17 mouse cellular contexts compared by ENCODE assay signal in the genomic region with DNA sequence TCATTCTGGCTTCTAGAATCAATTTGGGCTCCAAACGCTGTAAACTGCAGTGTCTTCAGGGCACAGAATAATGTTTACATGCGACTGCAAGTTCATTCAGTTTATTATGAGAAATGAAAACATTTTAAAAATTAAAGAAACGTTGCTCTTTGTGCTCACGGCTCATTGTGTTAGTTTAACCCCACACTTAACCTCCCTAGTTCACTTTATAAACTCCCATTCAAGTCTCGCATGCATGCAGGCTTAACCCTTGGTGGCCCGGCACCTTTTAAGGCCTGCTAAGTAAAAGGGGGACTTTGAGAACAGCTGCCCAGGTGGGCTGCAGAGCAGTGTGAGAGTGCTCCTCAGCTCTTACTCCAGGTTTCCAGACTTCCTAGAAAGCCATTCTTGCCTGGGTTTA.
A peak's percentile ranks its signal among the peaks of the same experiment; 100 is the strongest.
DNase-seq lines count a peak whose midpoint lies in the region; ATAC-seq and TF ChIP-seq lines count a peak whose summit lies in the region.
"Had no signal": no experiment of that assay in that cellular context is flagged by ENCODE, and none has a peak within 500 bp of the region (broad histone marks: within the 10 kb centered on the region; RNA-seq: fewer than 3 reads in every experiment).

No protein-coding gene starts in this region.

- WGBS in kidney, embryonic 15.5 days: 17% methylated on average over 6 of the region's 6 CpGs
- 14% methylated on average over 6 of the region's 6 CpGs for WGBS in lung, embryonic 14.5 days
- 41% methylated on average over 6 of the region's 6 CpGs for WGBS in midbrain, postnatal 0 days

- no peak overlapping the region for H3K27ac ChIP-seq in kidney, embryonic 15.5 days
- H3K27ac ChIP-seq in lung, embryonic 14.5 days (ENCODE audit: low read depth): no peak overlapping the region
- no peak overlapping the region for H3K27ac ChIP-seq in midbrain, postnatal 0 days (ENCODE audit: low read depth, low read length)
- H3K27ac ChIP-seq: embryonic facial prominence, embryonic 13.5 days; forebrain, embryonic 12.5 days; hindbrain, embryonic 13.5 days had no signal

- H3K4me3 ChIP-seq in kidney, embryonic 15.5 days (replicated peaks): no peak overlapping the region
- no peak overlapping the region for H3K4me3 ChIP-seq in lung, embryonic 14.5 days (ENCODE audit: low read depth, low read length)
- H3K4me3 ChIP-seq in midbrain, postnatal 0 days (ENCODE audit: low read depth, low read length): no peak overlapping the region
- H3K4me3 ChIP-seq: embryonic facial prominence, embryonic 13.5 days; forebrain, embryonic 12.5 days; heart, embryonic 12.5 days; hindbrain, embryonic 13.5 days had no signal

- TF ChIP-seq CTCF in lung, embryonic 14.5 days (IDR thresholded peaks at IDR 0.05; ENCODE audit: low read depth): no peak
- TF ChIP-seq CTCF in midbrain, postnatal 0 days (IDR thresholded peaks at IDR 0.05): no peak

- peaks cover 30% of the 10 kb centered on the region for H3K4me1 ChIP-seq in kidney, embryonic 15.5 days
- H3K4me1 ChIP-seq in lung, embryonic 14.5 days (ENCODE audit: insufficient read depth): peaks cover 5% of the 10 kb centered on the region; the same call in 1 of the 2 replicates
- no peaks in the 10 kb centered on the region for H3K4me1 ChIP-seq in midbrain, postnatal 0 days (ENCODE audit: insufficient read depth, low read length)
- H3K4me1 ChIP-seq: heart, embryonic 12.5 days had no signal

- H3K27me3 ChIP-seq in kidney, embryonic 15.5 days: peaks cover 65% of the 10 kb centered on the region
- H3K27me3 ChIP-seq in lung, embryonic 14.5 days (ENCODE audit: insufficient read depth, low read length): peaks cover 14% of the 10 kb centered on the region
- no peaks in the 10 kb centered on the region for H3K27me3 ChIP-seq in midbrain, postnatal 0 days (ENCODE audit: insufficient read depth, low read length)

- peak; percentile 55 for DNase-seq in embryo, embryonic 10.5 days (ENCODE audit: low spot score)
- DNase-seq in embryo, embryonic 9.5 days (ENCODE audit: extremely low spot score): no peak
- no peak for DNase-seq in kidney, adult 8-10 months
- DNase-seq in lung, embryonic 14.5 days: peak; percentile 27
- DNase-seq in lung, postnatal 25 days (ENCODE audit: low spot score): no peak
- DNase-seq in midbrain, postnatal 0 days (ENCODE audit: low spot score): no peak
- DNase-seq: adrenal gland, postnatal 10 days; cerebellum, adult 11 months; cerebellum, adult 8-10 months; cerebellum, postnatal 14 days; gastrocnemius, postnatal 10 days had no signal

- 0 out of 2 replicates have a peak overlapping the region, but pooled peaks have one; percentile 0 for H3K4me2 ChIP-seq in kidney, embryonic 15.5 days
- H3K4me2 ChIP-seq in lung, embryonic 14.5 days: 0 out of 2 replicates have a peak overlapping the region, but pooled peaks have one; percentile 3
- no peak overlapping the region for H3K4me2 ChIP-seq in midbrain, postnatal 0 days (ENCODE audit: low read depth, low read length, poor library complexity, severe bottlenecking)
- H3K4me2 ChIP-seq: embryonic facial prominence, embryonic 13.5 days; forebrain, embryonic 12.5 days; heart, embryonic 12.5 days had no signal

- ATAC-seq in kidney, embryonic 15.5 days (replicated peaks; ENCODE audit: low FRiP score): no peak
- no peak for ATAC-seq in lung, embryonic 14.5 days (ENCODE audit: insufficient read depth)
- ATAC-seq in midbrain, postnatal 0 days (ENCODE audit: low FRiP score): no peak
- ATAC-seq: forebrain, embryonic 16.5 days had no signal

- H3K9ac ChIP-seq in kidney, embryonic 15.5 days: no peak overlapping the region
- H3K9ac ChIP-seq in lung, embryonic 14.5 days: no peak overlapping the region
- H3K9ac ChIP-seq in midbrain, postnatal 0 days (replicated peaks; ENCODE audit: low read length, poor library complexity, severe bottlenecking): no peak overlapping the region
- H3K9ac ChIP-seq: embryonic facial prominence, embryonic 13.5 days; forebrain, embryonic 12.5 days; heart, embryonic 12.5 days; hindbrain, embryonic 13.5 days had no signal

- no peaks in the 10 kb centered on the region for H3K36me3 ChIP-seq in kidney, embryonic 15.5 days
- no peaks in the 10 kb centered on the region for H3K36me3 ChIP-seq in lung, embryonic 14.5 days (ENCODE audit: insufficient read depth)
- no peaks in the 10 kb centered on the region for H3K36me3 ChIP-seq in midbrain, postnatal 0 days (ENCODE audit: insufficient read depth, low read length)
- H3K36me3 ChIP-seq: embryonic facial prominence, embryonic 13.5 days; forebrain, embryonic 12.5 days; heart, embryonic 12.5 days; hindbrain, embryonic 13.5 days had no signal

- no peaks in the 10 kb centered on the region for H3K9me3 ChIP-seq in kidney, embryonic 15.5 days (replicated peaks)
- H3K9me3 ChIP-seq in lung, embryonic 14.5 days (ENCODE audit: low read depth, low read length): no peaks in the 10 kb centered on the region
- H3K9me3 ChIP-seq in midbrain, postnatal 0 days (ENCODE audit: low read length): no peaks in the 10 kb centered on the region
- H3K9me3 ChIP-seq: embryonic facial prominence, embryonic 13.5 days; forebrain, embryonic 12.5 days; heart, embryonic 12.5 days; hindbrain, embryonic 13.5 days had no signal

Comparison
In these comparisons a context has a peak if more than half of its experiments do, and no peak if none do; other contexts are left out.
1. DNase-seq: peak in embryo, embryonic 10.5 days (single experiment) and lung, embryonic 14.5 days (single experiment); none in embryo, embryonic 9.5 days (single experiment), kidney, adult 8-10 months (0 of 2), lung, postnatal 25 days (single experiment) and midbrain, postnatal 0 days (single experiment).